Mouse (Mus musculus): ENCODE results near the gene Ophn1. TPM values are rescaled to one million over a fixed set of nuclear protein-coding genes. Genes with fewer than 3 reads are reported as not detected.

The Ophn1 gene
- total RNA-seq, 4 experiments from 2014 or later, result 36.1 to 47.8 (median 41.4) TPM

Small RNA genes within 50 kb of the gene (microRNA-seq; reads per million reads assigned to microRNA genes)
- 0 reads per million in 2 experiments for gene Gm27554

Other genes with a start within 250 kb of the Ophn1 start
- 10 to 100 TPM; 36.0 to 42.3 (median 39.7) TPM for gene Yipf6, start 45.3 kb upstream of the Ophn1 start, total RNA-seq (2022)
- gene Stard8, start 112.2 kb upstream of the Ophn1 start, total RNA-seq (2022), result 10 to 100 TPM in 1 of 4 experiments, 1 to 10 TPM in 3; 8.4 to 11.2 (median 9.7) TPM
- gene Efnb1, start 245.1 kb upstream of the Ophn1 start, total RNA-seq (2022), result 10 to 100 TPM; 12.6 to 16.1 (median 14.9) TPM

Measured in layer of hippocampus, adult 8-10 months (tissue).